Mouse (Mus musculus) cerebellum, adult 9-11 months (tissue): ENCODE measurements around the gene Matn3.

Source experiments
- DNase-seq: peaks from one replicate; pipeline ENCODE4 v3.0.0; 2022

The Matn3 gene

GRCm38 (mm10) chr12:8947714-8948464 is at the start of gene Matn3:
TSS of gene Matn3 (plus strand) at chr12:8947929.
- peak; percentile 30 for DNase-seq

- DNase-seq: no peak
Measured at GRCm38 (mm10) chr12:8898879-8899785, 48.6 kb upstream of the Matn3 start.

GRCm38 (mm10) chr12:8900107-8900698 is 47.5 kb upstream of the Matn3 start:
- no peak for DNase-seq

- DNase-seq: no peak
Measured at GRCm38 (mm10) chr12:8900919-8901663, 46.6 kb upstream of the Matn3 start.

- DNase-seq: no peak
Measured at GRCm38 (mm10) chr12:8901934-8902333, 45.8 kb upstream of the Matn3 start.

- DNase-seq: no peak
Measured at GRCm38 (mm10) chr12:8902479-8902878, 45.2 kb upstream of the Matn3 start.

- no peak for DNase-seq
Measured at GRCm38 (mm10) chr12:8912860-8913685, 34.7 kb upstream of the Matn3 start.

GRCm38 (mm10) chr12:8913701-8914340 is 33.9 kb upstream of the Matn3 start:
- DNase-seq: peak; percentile 55

GRCm38 (mm10) chr12:8916378-8916777 is 31.4 kb upstream of the Matn3 start:
- DNase-seq: peak; percentile 43

GRCm38 (mm10) chr12:8919231-8919630 is 28.5 kb upstream of the Matn3 start:
- no peak for DNase-seq

- DNase-seq: no peak
Measured at GRCm38 (mm10) chr12:8920996-8921393, 26.7 kb upstream of the Matn3 start.

- peak; percentile 99 for DNase-seq
Measured at GRCm38 (mm10) chr12:8921394-8922368, 26.0 kb upstream of the Matn3 start, which contains the start of gene Laptm4a. TSS of gene Laptm4a (plus strand) at chr12:8921664.

- DNase-seq: no peak
Measured at GRCm38 (mm10) chr12:8922369-8923124, 25.2 kb upstream of the Matn3 start.

- peak; percentile 52 for DNase-seq
Measured at GRCm38 (mm10) chr12:8923125-8923410, 24.7 kb upstream of the Matn3 start.

- no peak for DNase-seq
Measured at GRCm38 (mm10) chr12:8923603-8924002, 24.1 kb upstream of the Matn3 start.

- no peak for DNase-seq
Measured at GRCm38 (mm10) chr12:8927652-8928051, 20.1 kb upstream of the Matn3 start.

GRCm38 (mm10) chr12:8928766-8929165 is 19.0 kb upstream of the Matn3 start:
- no peak for DNase-seq

GRCm38 (mm10) chr12:8931083-8931482 is 16.6 kb upstream of the Matn3 start:
- no peak for DNase-seq

GRCm38 (mm10) chr12:8935349-8935748 is 12.4 kb upstream of the Matn3 start:
- DNase-seq: no peak
